Comparison of ENCODE assay signal across 16 mouse cellular contexts in genomic region chr2:112732942-112733341, GRCm38 (mm10).
A peak's percentile ranks its signal among the peaks of the same experiment; 100 is the strongest.
DNase-seq lines count a peak whose midpoint lies in the region; ATAC-seq and TF ChIP-seq lines count a peak whose summit lies in the region.
"Had no signal": no experiment of that assay in that cellular context is flagged by ENCODE, and none has a peak within 500 bp of the region (broad histone marks: within the 10 kb centered on the region; RNA-seq: fewer than 3 reads in every experiment).

No protein-coding gene starts in this region.

- peak; percentile 25 for DNase-seq in heart, adult 11 months
- DNase-seq in heart, postnatal 25 days (ENCODE audit: low spot score), result no peak
- DNase-seq in midbrain, postnatal 0 days (ENCODE audit: low spot score), result peak; percentile 29
- no peak for DNase-seq in right cerebral cortex, postnatal 36 days (ENCODE audit: low spot score in 2 of 2)
- no peak for DNase-seq in thymus, postnatal 10 days (ENCODE audit: low spot score in 2 of 2)
- DNase-seq in kidney, postnatal 10 days, result no peak
- DNase-seq: adrenal gland, postnatal 36 days; cerebellum, adult 8-10 months; gastrocnemius, postnatal 36 days; kidney, adult 18-20 months; kidney, postnatal 14 days; thymus, postnatal 36 days had no signal

- no peaks in the 10 kb centered on the region for H3K9me3 ChIP-seq in forebrain, embryonic 16.5 days (ENCODE audit: control insufficient read depth, low read length)
- H3K9me3 ChIP-seq in hindbrain, embryonic 13.5 days, result no peaks in the 10 kb centered on the region
- no peaks in the 10 kb centered on the region for H3K9me3 ChIP-seq in midbrain, postnatal 0 days (ENCODE audit: low read length)

- H3K4me2 ChIP-seq in forebrain, embryonic 16.5 days (ENCODE audit: low read length), result no peak overlapping the region
- no peak overlapping the region for H3K4me2 ChIP-seq in hindbrain, embryonic 13.5 days
- H3K4me2 ChIP-seq in midbrain, postnatal 0 days (ENCODE audit: low read depth, low read length, poor library complexity, severe bottlenecking), result no peak overlapping the region

- no peak overlapping the region for H3K27ac ChIP-seq in forebrain, embryonic 16.5 days (ENCODE audit: low read length)
- H3K27ac ChIP-seq in hindbrain, embryonic 13.5 days, result peak overlapping the region; percentile 76; the same call in 1 of the 2 replicates
- no peak overlapping the region for H3K27ac ChIP-seq in midbrain, postnatal 0 days (ENCODE audit: low read depth, low read length)
- H3K27ac ChIP-seq: layer of hippocampus, adult 2 months; liver, embryonic 14.5 days had no signal

- no peak overlapping the region for H3K9ac ChIP-seq in forebrain, embryonic 16.5 days (replicated peaks; ENCODE audit: low read depth, low read length)
- H3K9ac ChIP-seq in hindbrain, embryonic 13.5 days, result no peak overlapping the region
- no peak overlapping the region for H3K9ac ChIP-seq in midbrain, postnatal 0 days (replicated peaks; ENCODE audit: low read length, poor library complexity, severe bottlenecking)
- H3K9ac ChIP-seq: liver, embryonic 14.5 days had no signal

- no peaks in the 10 kb centered on the region for H3K36me3 ChIP-seq in forebrain, embryonic 16.5 days (ENCODE audit: control insufficient read depth, insufficient read depth)
- H3K36me3 ChIP-seq in hindbrain, embryonic 13.5 days, result no peaks in the 10 kb centered on the region
- no peaks in the 10 kb centered on the region for H3K36me3 ChIP-seq in midbrain, postnatal 0 days (ENCODE audit: insufficient read depth, low read length)

- ATAC-seq in forebrain, embryonic 16.5 days, result 0 out of 2 replicates have a peak, but pooled peaks have one; percentile 47
- peak; percentile 92 for ATAC-seq in hindbrain, embryonic 13.5 days (ENCODE audit: low FRiP score)
- no peak for ATAC-seq in midbrain, postnatal 0 days (ENCODE audit: low FRiP score)

- no peaks in the 10 kb centered on the region for H3K27me3 ChIP-seq in forebrain, embryonic 16.5 days (replicated peaks; ENCODE audit: control insufficient read depth, insufficient read depth, low read length)
- no peaks in the 10 kb centered on the region for H3K27me3 ChIP-seq in hindbrain, embryonic 13.5 days
- H3K27me3 ChIP-seq in midbrain, postnatal 0 days (ENCODE audit: insufficient read depth, low read length), result no peaks in the 10 kb centered on the region

- 22% methylated on average over 2 of the region's 2 CpGs for WGBS in forebrain, embryonic 16.5 days
- 23% methylated on average over 2 of the region's 2 CpGs for WGBS in hindbrain, embryonic 13.5 days
- 44% methylated on average over 2 of the region's 2 CpGs for WGBS in midbrain, postnatal 0 days

- TF ChIP-seq CTCF in midbrain, postnatal 0 days (IDR thresholded peaks at IDR 0.05), result no peak

- no peaks in the 10 kb centered on the region for H3K4me1 ChIP-seq in forebrain, embryonic 16.5 days (replicated peaks; ENCODE audit: control insufficient read depth, insufficient read depth, low read length)
- peaks cover 9% of the 10 kb centered on the region; the same call in 1 of the 2 replicates for H3K4me1 ChIP-seq in hindbrain, embryonic 13.5 days (replicated peaks)
- no peaks in the 10 kb centered on the region for H3K4me1 ChIP-seq in midbrain, postnatal 0 days (ENCODE audit: insufficient read depth, low read length)

- intact Hi-C loops in heart, postnatal 25 days (cut with DNase I), result no loop called here

- H3K4me3 ChIP-seq in forebrain, embryonic 16.5 days (replicated peaks; ENCODE audit: low read length), result no peak overlapping the region
- H3K4me3 ChIP-seq in hindbrain, embryonic 13.5 days, result no peak overlapping the region
- H3K4me3 ChIP-seq in midbrain, postnatal 0 days (ENCODE audit: low read depth, low read length), result no peak overlapping the region
- H3K4me3 ChIP-seq: layer of hippocampus, adult 2 months had no signal

Comparison
In these comparisons a context has a peak if more than half of its experiments do, and no peak if none do; other contexts are left out.
1. DNase-seq: peak in heart, adult 11 months (single experiment) and midbrain, postnatal 0 days (single experiment); none in heart, postnatal 25 days (single experiment), right cerebral cortex, postnatal 36 days (0 of 2), thymus, postnatal 10 days (0 of 2) and kidney, postnatal 10 days (single experiment).